Mouse (Mus musculus) CH12.LX (cell line): ENCODE measurements around the gene Tas1r3. TPM values are rescaled to one million over a fixed set of nuclear protein-coding genes. Genes with fewer than 3 reads are reported as not detected.

ENCODE experiments used
- DNase-seq: peaks from one replicate; pipeline ENCODE4 v3.0.0-alpha.2; 2013; ENCODE audit errors: extremely low read depth
- H3K27ac ChIP-seq: 2 replicates; pipeline ENCODE4 v1.5.1; 2012; ENCODE audit warnings: low read depth, mild to moderate bottlenecking, control low read depth, moderate library complexity; ENCODE audit not compliant: insufficient read depth
- H3K27me3 ChIP-seq: replicated peaks from 2 replicates; pipeline ENCODE3; 2012; ENCODE audit warnings: inconsistent platforms
- H3K36me3 ChIP-seq, 2 experiments: replicated peaks in 1 of 2; 2 replicates each; pipeline versions ENCODE3 to v1.6.1; 2012; ENCODE audit warnings: inconsistent platforms in 1 of 2, low read length in 1 of 2, mild to moderate bottlenecking in 1 of 2, mixed read lengths in 1 of 2, moderate library complexity in 1 of 2; ENCODE audit not compliant: control insufficient read depth in 1 of 2, insufficient read depth in 1 of 2
- H3K4me1 ChIP-seq, 2 experiments: 2 replicates each; pipeline ENCODE4 v1.6.1; 2012; ENCODE audit warnings: inconsistent platforms in 1 of 2, moderate library complexity in 1 of 2; ENCODE audit not compliant: insufficient read depth in 2 of 2, control insufficient read depth in 1 of 2
- H3K4me2 ChIP-seq: 2 replicates; pipeline ENCODE4 v1.6.1; 2012; ENCODE audit warnings: low read depth, mild to moderate bottlenecking, control low read depth; ENCODE audit not compliant: poor library complexity, insufficient read depth, severe bottlenecking
- H3K4me3 ChIP-seq, 3 experiments: fragments of 150-350 bp in 1 of 3; sonication (generic) in 1 of 3; replicated peaks in 1 of 3; 2 replicates each; pipeline versions ENCODE3 to v1.5.1; 2011 to 2012; ENCODE audit warnings: low read depth in 2 of 3, low read length in 2 of 3, mild to moderate bottlenecking in 2 of 3, moderate library complexity in 2 of 3, control low read depth in 1 of 3, improper control_type of control experiment in 1 of 3, inconsistent platforms in 1 of 3, mixed read lengths in 1 of 3; ENCODE audit not compliant: poor library complexity in 1 of 3
- H3K79me2 ChIP-seq: replicated peaks from 2 replicates; pipeline ENCODE4 v1.6.1; 2012; ENCODE audit warnings: mild to moderate bottlenecking, moderate library complexity; ENCODE audit not compliant: control insufficient read depth, poor library complexity, insufficient read depth, severe bottlenecking; ENCODE audit errors: extremely low read depth
- H3K9ac ChIP-seq: 2 replicates; pipeline ENCODE4 v1.6.1; 2012; ENCODE audit warnings: low read depth, mild to moderate bottlenecking, control low read depth, moderate library complexity; ENCODE audit not compliant: insufficient read depth
- H3K9me3 ChIP-seq: replicated peaks from 2 replicates; pipeline ENCODE3; 2012; ENCODE audit warnings: low read length, inconsistent platforms, mixed read lengths
- E2F4 ChIP-seq: IDR thresholded peaks from 2 replicates; pipeline ENCODE4 v1.6.1; 2011; ENCODE audit warnings: low read depth, low read length, improper control_type of control experiment; ENCODE audit not compliant: insufficient replicate concordance
- ETS1 ChIP-seq: conservative IDR thresholded peaks from 2 replicates; pipeline ENCODE4 v1.6.1; 2012; ENCODE audit warnings: low read depth, mild to moderate bottlenecking, inconsistent platforms, low read length, improper control_type of control experiment, moderate library complexity
- IRF4 ChIP-seq: IDR thresholded peaks from 2 replicates; pipeline ENCODE4 v1.6.1; 2014; ENCODE audit warnings: low read depth, mild to moderate bottlenecking, inconsistent platforms, low read length, improper control_type of control experiment
- JUN ChIP-seq: IDR thresholded peaks from 2 replicates; pipeline ENCODE4 v1.6.1; 2011; ENCODE audit warnings: low read depth, mild to moderate bottlenecking, low read length, improper control_type of control experiment, moderate library complexity; ENCODE audit not compliant: insufficient read depth
- MAFK ChIP-seq: IDR thresholded peaks from 2 replicates; pipeline ENCODE4 v1.6.1; 2011; ENCODE audit warnings: low read length, improper control_type of control experiment; ENCODE audit not compliant: insufficient replicate concordance
- MYC ChIP-seq: IDR thresholded peaks from 2 replicates; pipeline ENCODE4 v1.6.1; 2011; ENCODE audit warnings: low read depth, mild to moderate bottlenecking, improper control_type of control experiment, low read length
- NRF1 ChIP-seq: IDR thresholded peaks from 2 replicates; pipeline ENCODE4 v1.6.1; 2014; ENCODE audit warnings: low read depth, mild to moderate bottlenecking, inconsistent platforms, low read length, improper control_type of control experiment, moderate library complexity
- POLR2AphosphoS2 ChIP-seq: IDR thresholded peaks from 2 replicates; pipeline ENCODE4 v1.6.1; 2011; ENCODE audit warnings: low read depth, low read length, improper control_type of control experiment
- RCOR1 ChIP-seq: conservative IDR thresholded peaks from 2 replicates; pipeline ENCODE4 v1.6.1; 2012; ENCODE audit warnings: low read depth, mild to moderate bottlenecking, inconsistent platforms, low read length, improper control_type of control experiment
- SIN3A ChIP-seq: IDR thresholded peaks from 2 replicates; pipeline ENCODE4 v1.6.1; 2012; ENCODE audit warnings: low read length, improper control_type of control experiment, inconsistent platforms
- SMC3 ChIP-seq: IDR thresholded peaks from 2 replicates; pipeline ENCODE4 v1.6.1; 2011; ENCODE audit warnings: low read depth, low read length, improper control_type of control experiment
- UBTF ChIP-seq: IDR thresholded peaks from 2 replicates; pipeline ENCODE4 v1.6.1; 2012; ENCODE audit warnings: low read depth, mild to moderate bottlenecking, inconsistent platforms, low read length, improper control_type of control experiment, moderate library complexity
- USF2 ChIP-seq: conservative IDR thresholded peaks from 2 replicates; pipeline ENCODE4 v1.6.1; 2011; ENCODE audit warnings: low read depth, low read length, improper control_type of control experiment
- ZC3H11A ChIP-seq: IDR thresholded peaks from 2 replicates; pipeline ENCODE4 v1.6.1; 2012; ENCODE audit warnings: low read depth, mild to moderate bottlenecking, inconsistent platforms, low read length, improper control_type of control experiment
- ZNF384 ChIP-seq: IDR thresholded peaks from 2 replicates; pipeline ENCODE4 v1.6.1; 2012; ENCODE audit warnings: low read depth, low read length, improper control_type of control experiment, inconsistent platforms
- dilution Hi-C: fragments of 300-500 bp; cut with MboI; formaldehyde crosslinking; loops from 2 replicates; pipeline ENCODE4 v1.14.3; 2020; ENCODE audit warnings: low sequenced_read_pairs; ENCODE audit not compliant: extremely low pct_unique_long_range_greater_than_20kb, extremely low pct_ligation_motif_present
- in situ Hi-C: fragments of 300-500 bp; cut with MboI; formaldehyde crosslinking; loops from 3 replicates; pipeline ENCODE4 v1.14.3; 2019; ENCODE audit warnings: low sequenced_read_pairs, low pct_ligation_motif_present, low pct_unique_long_range_greater_than_20kb, mixed read lengths
- polyA plus RNA-seq: library from polyadenylated mRNA; unstranded; fragments of >175 nt; gene quantifications from 2 replicates; pipeline ENCODE4 v1.2.1, GENCODE M21; 2012; ENCODE audit warnings: low read depth; ENCODE audit not compliant: insufficient read length
- total RNA-seq, 2 experiments: library from RNA; depleted of rRNA; stranded (reverse); fragments of 300-350 nt in 1 of 2; fragments of >200 nt in 1 of 2; gene quantifications; 2 replicates each; pipeline ENCODE4 v1.2.3; 2012 to 2014

The Tas1r3 gene
- total and polyA plus RNA-seq, 3 experiments: 0.15 to 0.89 (median 0.47) TPM

GRCm38 (mm10) chr4:155898318-155898717 lies 35.2 kb upstream of the Tas1r3 start:
- dilution Hi-C loops (no loop called here), in situ Hi-C loops (no loop called here)
- Histone ChIP-seq H3K27me3 (no peaks in the 10 kb centered on the region), H3K4me1 (peaks cover 20 to 32% of the 10 kb centered on the region in 2 experiments), H3K9me3 (peaks cover 3% of the 10 kb centered on the region), H3K4me3 (no peak overlapping the region), H3K36me3 (peaks cover 48 to 72% of the 10 kb centered on the region in 2 experiments), H3K79me2 (peaks cover 5% of the 10 kb centered on the region; the same call in 1 of the 2 replicates), H3K4me2 (no peak overlapping the region), H3K27ac (no peak overlapping the region), H3K9ac (no peak overlapping the region)
- TF ChIP-seq E2F4 (no peak), SMC3 (no peak), ZC3H11A (no peak), MAFK (no peak), ETS1 (no peak), UBTF (no peak), SIN3A (no peak), JUN (no peak), POLR2AphosphoS2 (no peak), IRF4 (no peak), NRF1 (no peak)
- no peak for DNase-seq

- in situ Hi-C loops (no loop called here), dilution Hi-C loops (no loop called here)
- Histone ChIP-seq H3K9ac (no peak overlapping the region), H3K36me3 (peaks cover 30 to 53% of the 10 kb centered on the region in 2 experiments), H3K27ac (no peak overlapping the region), H3K27me3 (no peaks in the 10 kb centered on the region)
- no peak for DNase-seq
- TF ChIP-seq MYC: no peak
- no peak for TF ChIP-seq ZNF384
- TF ChIP-seq, all 38 proteins: peak for 0
- no peak overlapping the region for H3K4me3 ChIP-seq
- H3K4me1 ChIP-seq: peaks cover 23 to 40% of the 10 kb centered on the region in 2 experiments
- H3K4me2 ChIP-seq: no peak overlapping the region
- H3K9me3 ChIP-seq: peaks cover 3% of the 10 kb centered on the region
- peaks cover 13% of the 10 kb centered on the region; the same call in 1 of the 2 replicates for H3K79me2 ChIP-seq
Observed at GRCm38 (mm10) chr4:155896461-155896860, 33.3 kb upstream of the Tas1r3 start.

GRCm38 (mm10) chr4:155895826-155896225 lies 32.7 kb upstream of the Tas1r3 start:
- dilution Hi-C loops: no loop called here

More at GRCm38 (mm10) chr4:155895826-155896225, 32.7 kb upstream of the Tas1r3 start:
- Histone ChIP-seq H3K27ac (no peak overlapping the region), H3K27me3 (no peaks in the 10 kb centered on the region), H3K9me3 (peaks cover 3% of the 10 kb centered on the region), H3K4me3 (no peak overlapping the region), H3K4me2 (no peak overlapping the region), H3K79me2 (peaks cover 13% of the 10 kb centered on the region; the same call in 1 of the 2 replicates), H3K36me3 (peaks cover 25 to 47% of the 10 kb centered on the region in 2 experiments), H3K4me1 (peaks cover 23 to 40% of the 10 kb centered on the region in 2 experiments), H3K9ac (no peak overlapping the region)
- in situ Hi-C loops: no loop called here
- no peak for DNase-seq
- TF ChIP-seq RCOR1 (no peak), MAFK (no peak), USF2 (no peak)
